Mouse (Mus musculus) CH12.LX (cell line): Measurements from ENCODE around the gene Dag1. TPM values are rescaled to one million over a fixed set of nuclear protein-coding genes. Genes with fewer than 3 reads are reported as not detected.

Experiments used
- DNase-seq: peaks from one replicate; pipeline ENCODE4 v3.0.0-alpha.2; 2013; ENCODE audit errors: extremely low read depth
- H3K27ac ChIP-seq: 2 replicates; pipeline ENCODE4 v1.5.1; 2012; ENCODE audit warnings: low read depth, mild to moderate bottlenecking, control low read depth, moderate library complexity; ENCODE audit not compliant: insufficient read depth
- H3K27me3 ChIP-seq: replicated peaks from 2 replicates; pipeline ENCODE3; 2012; ENCODE audit warnings: inconsistent platforms
- H3K36me3 ChIP-seq, 2 experiments: replicated peaks in 1 of 2; 2 replicates each; pipeline versions ENCODE3 to v1.6.1; 2012; ENCODE audit warnings: inconsistent platforms in 1 of 2, low read length in 1 of 2, mild to moderate bottlenecking in 1 of 2, mixed read lengths in 1 of 2, moderate library complexity in 1 of 2; ENCODE audit not compliant: control insufficient read depth in 1 of 2, insufficient read depth in 1 of 2
- H3K4me1 ChIP-seq, 2 experiments: 2 replicates each; pipeline ENCODE4 v1.6.1; 2012; ENCODE audit warnings: inconsistent platforms in 1 of 2, moderate library complexity in 1 of 2; ENCODE audit not compliant: insufficient read depth in 2 of 2, control insufficient read depth in 1 of 2
- H3K4me2 ChIP-seq: 2 replicates; pipeline ENCODE4 v1.6.1; 2012; ENCODE audit warnings: low read depth, mild to moderate bottlenecking, control low read depth; ENCODE audit not compliant: poor library complexity, insufficient read depth, severe bottlenecking
- H3K4me3 ChIP-seq, 3 experiments: fragments of 150-350 bp in 1 of 3; sonication (generic) in 1 of 3; replicated peaks in 1 of 3; 2 replicates each; pipeline versions ENCODE3 to v1.5.1; 2011 to 2012; ENCODE audit warnings: low read depth in 2 of 3, low read length in 2 of 3, mild to moderate bottlenecking in 2 of 3, moderate library complexity in 2 of 3, control low read depth in 1 of 3, improper control_type of control experiment in 1 of 3, inconsistent platforms in 1 of 3, mixed read lengths in 1 of 3; ENCODE audit not compliant: poor library complexity in 1 of 3
- H3K79me2 ChIP-seq: replicated peaks from 2 replicates; pipeline ENCODE4 v1.6.1; 2012; ENCODE audit warnings: mild to moderate bottlenecking, moderate library complexity; ENCODE audit not compliant: control insufficient read depth, poor library complexity, insufficient read depth, severe bottlenecking; ENCODE audit errors: extremely low read depth
- H3K9ac ChIP-seq: 2 replicates; pipeline ENCODE4 v1.6.1; 2012; ENCODE audit warnings: low read depth, mild to moderate bottlenecking, control low read depth, moderate library complexity; ENCODE audit not compliant: insufficient read depth
- H3K9me3 ChIP-seq: replicated peaks from 2 replicates; pipeline ENCODE3; 2012; ENCODE audit warnings: low read length, inconsistent platforms, mixed read lengths
- CHD1 ChIP-seq: IDR thresholded peaks from 2 replicates; pipeline ENCODE4 v1.6.1; 2012; ENCODE audit warnings: low read depth, low read length, improper control_type of control experiment, inconsistent platforms
- CHD2 ChIP-seq: IDR thresholded peaks from 2 replicates; pipeline ENCODE4 v1.6.1; 2011; ENCODE audit warnings: low read length, improper control_type of control experiment
- CTCF ChIP-seq, 2 experiments: IDR thresholded peaks in 1 of 2; conservative IDR thresholded peaks in 1 of 2; 2 replicates each; pipeline ENCODE4 v1.5.1; 2011 to 2012; ENCODE audit warnings: low read depth in 2 of 2, low read length in 2 of 2, improper control_type of control experiment in 1 of 2, inconsistent platforms in 1 of 2, mild to moderate bottlenecking in 1 of 2, moderate library complexity in 1 of 2
- ETS1 ChIP-seq: conservative IDR thresholded peaks from 2 replicates; pipeline ENCODE4 v1.6.1; 2012; ENCODE audit warnings: low read depth, mild to moderate bottlenecking, inconsistent platforms, low read length, improper control_type of control experiment, moderate library complexity
- HCFC1 ChIP-seq: IDR thresholded peaks from 2 replicates; pipeline ENCODE4 v1.6.1; 2012; ENCODE audit warnings: low read depth, mild to moderate bottlenecking, inconsistent platforms, low read length, improper control_type of control experiment
- JUND ChIP-seq: conservative IDR thresholded peaks from 2 replicates; pipeline ENCODE4 v1.6.1; 2011; ENCODE audit warnings: low read depth, low read length, improper control_type of control experiment
- MAFK ChIP-seq: IDR thresholded peaks from 2 replicates; pipeline ENCODE4 v1.6.1; 2011; ENCODE audit warnings: low read length, improper control_type of control experiment; ENCODE audit not compliant: insufficient replicate concordance
- MXI1 ChIP-seq: IDR thresholded peaks from 2 replicates; pipeline ENCODE4 v1.6.1; 2011; ENCODE audit warnings: mild to moderate bottlenecking, low read depth, low read length, improper control_type of control experiment
- POLR2A ChIP-seq: IDR thresholded peaks from 2 replicates; pipeline ENCODE4 v1.6.1; 2011; ENCODE audit warnings: low read depth, mild to moderate bottlenecking, improper control_type of control experiment, low read length
- RAD21 ChIP-seq: IDR thresholded peaks from 2 replicates; pipeline ENCODE4 v1.6.1; 2011; ENCODE audit warnings: low read depth, mild to moderate bottlenecking, low read length, improper control_type of control experiment, moderate library complexity
- SIN3A ChIP-seq: IDR thresholded peaks from 2 replicates; pipeline ENCODE4 v1.6.1; 2012; ENCODE audit warnings: low read length, improper control_type of control experiment, inconsistent platforms
- TCF12 ChIP-seq: IDR thresholded peaks from 2 replicates; pipeline ENCODE4 v1.6.1; 2014; ENCODE audit warnings: low read depth, mild to moderate bottlenecking, inconsistent platforms, low read length, improper control_type of control experiment
- USF1 ChIP-seq: IDR thresholded peaks from 2 replicates; pipeline ENCODE4 v1.6.1; 2014; ENCODE audit warnings: low read depth, mild to moderate bottlenecking, inconsistent platforms, low read length, improper control_type of control experiment
- USF2 ChIP-seq: conservative IDR thresholded peaks from 2 replicates; pipeline ENCODE4 v1.6.1; 2011; ENCODE audit warnings: low read depth, low read length, improper control_type of control experiment
- ZC3H11A ChIP-seq: IDR thresholded peaks from 2 replicates; pipeline ENCODE4 v1.6.1; 2012; ENCODE audit warnings: low read depth, mild to moderate bottlenecking, inconsistent platforms, low read length, improper control_type of control experiment
- ZMIZ1 ChIP-seq: IDR thresholded peaks from 2 replicates; pipeline ENCODE4 v1.6.1; 2012; ENCODE audit warnings: low read depth, mild to moderate bottlenecking, inconsistent platforms, low read length, improper control_type of control experiment
- dilution Hi-C: fragments of 300-500 bp; cut with MboI; formaldehyde crosslinking; loops from 2 replicates; pipeline ENCODE4 v1.14.3; 2020; ENCODE audit warnings: low sequenced_read_pairs; ENCODE audit not compliant: extremely low pct_unique_long_range_greater_than_20kb, extremely low pct_ligation_motif_present
- in situ Hi-C: fragments of 300-500 bp; cut with MboI; formaldehyde crosslinking; loops from 3 replicates; pipeline ENCODE4 v1.14.3; 2019; ENCODE audit warnings: low sequenced_read_pairs, low pct_ligation_motif_present, low pct_unique_long_range_greater_than_20kb, mixed read lengths
- polyA plus RNA-seq: library from polyadenylated mRNA; unstranded; fragments of >175 nt; gene quantifications from 2 replicates; pipeline ENCODE4 v1.2.1, GENCODE M21; 2012; ENCODE audit warnings: low read depth; ENCODE audit not compliant: insufficient read length
- total RNA-seq, 2 experiments: library from RNA; depleted of rRNA; stranded (reverse); fragments of 300-350 nt in 1 of 2; fragments of >200 nt in 1 of 2; gene quantifications; 2 replicates each; pipeline ENCODE4 v1.2.3; 2012 to 2014

The Dag1 gene
- total and polyA plus RNA-seq, 3 experiments, result 1.7 to 5.7 (median 3.9) TPM

- peak; percentile 28 for TF ChIP-seq RAD21
- TF ChIP-seq ETS1, result no peak
- TF ChIP-seq CTCF (conservative IDR thresholded peaks at IDR 0.05 in 1 of 2, IDR thresholded peaks at IDR 0.05 in 1 of 2; ENCODE audit: low read depth in 2 of 2, low read length in 2 of 2), result peak in 1 of 2 experiments; percentile 43; a peak in 2 of 4 replicates
- no peak overlapping the region for H3K4me3 ChIP-seq
- no peak overlapping the region for H3K27ac ChIP-seq
- H3K9ac ChIP-seq, result no peak overlapping the region
- no peak for DNase-seq
- no peaks in the 10 kb centered on the region for H3K79me2 ChIP-seq
- no peaks in the 10 kb centered on the region for H3K4me1 ChIP-seq
- H3K36me3 ChIP-seq, result no peaks in the 10 kb centered on the region
- no peaks in the 10 kb centered on the region for H3K9me3 ChIP-seq
- in situ Hi-C loops (no loop called here), dilution Hi-C loops (no loop called here)
- peaks cover 43% of the 10 kb centered on the region for H3K27me3 ChIP-seq
- no peak overlapping the region for H3K4me2 ChIP-seq
Observed at GRCm38 (mm10) chr9:108185786-108186185, 78.0 kb downstream of the Dag1 start.

GRCm38 (mm10) chr9:108183531-108183994 is 80.2 kb downstream of the Dag1 start:
- Histone ChIP-seq H3K79me2 (no peaks in the 10 kb centered on the region), H3K4me3 (no peak overlapping the region), H3K36me3 (no peaks in the 10 kb centered on the region), H3K4me2 (no peak overlapping the region), H3K27me3 (peaks cover 59% of the 10 kb centered on the region)
- dilution Hi-C loops, result no loop called here
- in situ Hi-C loops, result no loop called here
- TF ChIP-seq MAFK (no peak), ZC3H11A (no peak), CHD2 (no peak), SIN3A (no peak), RAD21 (no peak), ZMIZ1 (no peak), USF1 (no peak), HCFC1 (no peak), MXI1 (no peak), USF2 (no peak), JUND (no peak), CHD1 (no peak), TCF12 (no peak), CTCF (conservative IDR thresholded peaks at IDR 0.05 in 1 of 2, IDR thresholded peaks at IDR 0.05 in 1 of 2; ENCODE audit: low read depth in 2 of 2, low read length in 2 of 2) (no peak), POLR2A (no peak)
- TF ChIP-seq, all 38 proteins: peak for 0
- DNase-seq, result no peak
- Histone ChIP-seq H3K27ac (no peak overlapping the region), H3K4me1 (no peaks in the 10 kb centered on the region), H3K9ac (no peak overlapping the region), H3K9me3 (no peaks in the 10 kb centered on the region)
